Mouse (Mus musculus): Measurements from ENCODE around the gene Hoxd11.

DNA sequence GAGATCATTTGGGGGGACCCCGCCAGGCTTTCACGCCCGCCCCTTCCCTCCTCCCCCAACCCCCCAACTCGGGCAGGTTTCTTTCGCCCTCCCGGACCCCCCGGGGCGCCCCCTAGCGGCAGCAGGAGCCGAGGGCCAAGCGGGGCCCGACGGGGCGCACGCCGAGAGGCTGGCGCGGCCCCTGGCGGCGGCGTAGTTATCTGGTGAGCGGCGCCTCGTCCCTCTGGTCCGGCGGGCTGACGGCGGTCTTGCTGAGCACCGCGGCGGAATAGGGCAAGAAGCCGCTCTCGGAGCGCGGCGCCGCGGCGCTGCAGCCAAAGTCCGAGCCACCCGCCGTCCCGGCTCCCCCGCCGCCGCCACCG is 24.0 kb upstream of the Hoxd11 start:
- TF ChIP-seq POLR2A (IDR thresholded peaks at IDR 0.05; ENCODE audit: control insufficient read depth, low read depth, low read length) (no peak), CTCF (IDR thresholded peaks at IDR 0.05; ENCODE audit: control insufficient read depth, insufficient read depth, insufficient replicate concordance, low read depth, low read length) (peak; percentile 47)
